Mouse (Mus musculus) cerebellum, adult 9-10 months (tissue): Measurements from ENCODE around the gene Chn2.
A peak's percentile ranks its signal among the peaks of the same experiment; 100 is the strongest.
"Not testable (repeated sequence)": the region's sequence is repeated elsewhere in the genome, so short reads cannot be mapped to it uniquely, and the experiment has no call there.

Source experiments
- DNase-seq: peaks from one replicate; pipeline ENCODE4 v3.0.0; 2022

Gene Chn2

GRCm38 (mm10) chr6:54161246-54161645, 121.9 kb downstream of the Chn2 start:
- DNase-seq: no peak

GRCm38 (mm10) chr6:54162321-54162720, 123.0 kb downstream of the Chn2 start:
- DNase-seq: peak; percentile 57

- no peak for DNase-seq
Observed at GRCm38 (mm10) chr6:54162786-54163185, 123.4 kb downstream of the Chn2 start.

GRCm38 (mm10) chr6:54163702-54164101, 124.3 kb downstream of the Chn2 start:
- no peak for DNase-seq

GRCm38 (mm10) chr6:54164777-54165176, 125.4 kb downstream of the Chn2 start:
- peak; percentile 78 for DNase-seq

GRCm38 (mm10) chr6:54165246-54165645, 125.9 kb downstream of the Chn2 start:
- no peak for DNase-seq

- no peak for DNase-seq
Observed at GRCm38 (mm10) chr6:54165863-54166262, 126.5 kb downstream of the Chn2 start.

- DNase-seq: no peak
Observed at GRCm38 (mm10) chr6:54166991-54167546, 127.7 kb downstream of the Chn2 start.

- no peak for DNase-seq
Observed at GRCm38 (mm10) chr6:54170286-54170894, 131.0 kb downstream of the Chn2 start.

- no peak for DNase-seq
Observed at GRCm38 (mm10) chr6:54171385-54171784, 132.0 kb downstream of the Chn2 start.

- no peak for DNase-seq
Observed at GRCm38 (mm10) chr6:54175473-54176215, 136.3 kb downstream of the Chn2 start.

GRCm38 (mm10) chr6:54177081-54177480, 137.7 kb downstream of the Chn2 start:
- DNase-seq: not testable (repeated sequence)

GRCm38 (mm10) chr6:54179056-54179873, 139.9 kb downstream of the Chn2 start:
- DNase-seq: no peak

GRCm38 (mm10) chr6:54179874-54180212, 140.5 kb downstream of the Chn2 start:
- no peak for DNase-seq

- DNase-seq: no peak
Observed at GRCm38 (mm10) chr6:54183825-54184578, 144.6 kb downstream of the Chn2 start.

- no peak for DNase-seq
Observed at GRCm38 (mm10) chr6:54193631-54194305, 154.4 kb downstream of the Chn2 start.

GRCm38 (mm10) chr6:54197821-54198412, 158.6 kb downstream of the Chn2 start:
- DNase-seq: peak; percentile 63

GRCm38 (mm10) chr6:54199516-54199915, 160.2 kb downstream of the Chn2 start:
- DNase-seq: no peak

GRCm38 (mm10) chr6:54200031-54200722, 160.8 kb downstream of the Chn2 start:
- DNase-seq: no peak

GRCm38 (mm10) chr6:54202311-54203020, 163.1 kb downstream of the Chn2 start:
- DNase-seq: no peak
